Mouse (Mus musculus): ENCODE measurements around the gene Myzap. TPM values are rescaled to one million over a fixed set of nuclear protein-coding genes. Genes with fewer than 3 reads are reported as not detected.
"Not testable (repeated sequence)": the region's sequence is repeated elsewhere in the genome, so short reads cannot be mapped to it uniquely, and the experiment has no call there.

The Myzap gene
- polyA plus RNA-seq, 1 experiment: 4.1 TPM

DNA sequence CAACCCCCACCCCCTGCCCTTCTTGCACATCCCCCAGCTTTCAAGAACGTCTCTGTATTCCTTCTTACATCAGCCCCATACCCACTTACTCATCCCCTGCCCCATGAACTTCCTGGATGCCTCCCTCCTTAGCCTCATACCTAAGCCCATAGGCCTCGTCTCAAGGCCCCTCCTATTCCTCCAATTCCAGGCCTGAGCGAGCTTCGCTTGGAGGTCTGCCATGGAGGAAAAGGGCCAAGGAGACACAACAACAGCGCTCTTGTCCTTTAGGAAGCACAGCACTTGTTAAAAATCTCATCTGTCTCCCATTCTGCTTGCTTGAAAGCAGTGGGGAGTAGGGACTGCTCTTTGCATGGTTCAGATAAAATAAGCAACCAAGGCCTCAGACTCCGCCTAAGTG lies 36.1 kb upstream of the Myzap start:
- Histone ChIP-seq H3K27ac (ENCODE audit: control insufficient read depth, insufficient read depth, low read depth, low read length) (no peak overlapping the region; the same call in 1 of the 2 replicates), H3K4me1 (ENCODE audit: control insufficient read depth, insufficient read depth, low read length) (peaks cover 5% of the 10 kb centered on the region), H3K27me3 (ENCODE audit: control insufficient read depth, insufficient read depth, low read length) (no peaks in the 10 kb centered on the region), H3K4me3 (ENCODE audit: control insufficient read depth, low read depth, low read length) (no peak overlapping the region), H3K36me3 (ENCODE audit: control insufficient read depth, insufficient read depth, low read length) (no peaks in the 10 kb centered on the region)
- TF ChIP-seq POLR2A (IDR thresholded peaks at IDR 0.05; ENCODE audit: control insufficient read depth, low read depth, low read length) (no peak), CTCF (IDR thresholded peaks at IDR 0.05; ENCODE audit: control insufficient read depth, insufficient read depth, insufficient replicate concordance, low read depth, low read length) (no peak)

DNA sequence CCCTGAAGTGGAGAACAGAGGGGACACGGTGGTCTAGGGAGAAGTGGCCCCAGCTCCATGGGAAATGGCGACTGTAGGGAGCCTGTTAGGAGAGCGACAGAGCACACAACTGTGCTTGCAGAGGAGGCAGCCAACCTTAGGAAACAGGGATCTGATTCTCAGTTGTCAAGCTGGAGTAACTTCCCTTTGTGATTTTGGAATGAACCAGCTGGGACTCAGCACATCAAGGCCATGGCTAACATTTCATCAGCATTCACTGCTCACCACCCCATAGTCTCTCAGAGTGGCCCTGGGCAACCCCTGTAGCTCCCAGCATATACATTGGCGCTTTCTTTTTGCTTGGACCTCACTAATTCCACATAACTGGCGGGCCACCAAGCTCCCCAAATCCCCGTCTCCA lies 33.8 kb upstream of the Myzap start:
- no peaks in the 10 kb centered on the region for H3K36me3 ChIP-seq (ENCODE audit: control insufficient read depth, insufficient read depth, low read length)
- TF ChIP-seq CTCF (IDR thresholded peaks at IDR 0.05; ENCODE audit: control insufficient read depth, insufficient read depth, insufficient replicate concordance, low read depth, low read length) (no peak), POLR2A (IDR thresholded peaks at IDR 0.05; ENCODE audit: control insufficient read depth, low read depth, low read length) (no peak)
- peaks cover 7% of the 10 kb centered on the region for H3K4me1 ChIP-seq (ENCODE audit: control insufficient read depth, insufficient read depth, low read length)
- H3K4me3 ChIP-seq (ENCODE audit: control insufficient read depth, low read depth, low read length): no peak overlapping the region
- H3K27me3 ChIP-seq (ENCODE audit: control insufficient read depth, insufficient read depth, low read length): no peaks in the 10 kb centered on the region
- peak overlapping the region; percentile 55 for H3K27ac ChIP-seq (ENCODE audit: control insufficient read depth, insufficient read depth, low read depth, low read length)

DNA sequence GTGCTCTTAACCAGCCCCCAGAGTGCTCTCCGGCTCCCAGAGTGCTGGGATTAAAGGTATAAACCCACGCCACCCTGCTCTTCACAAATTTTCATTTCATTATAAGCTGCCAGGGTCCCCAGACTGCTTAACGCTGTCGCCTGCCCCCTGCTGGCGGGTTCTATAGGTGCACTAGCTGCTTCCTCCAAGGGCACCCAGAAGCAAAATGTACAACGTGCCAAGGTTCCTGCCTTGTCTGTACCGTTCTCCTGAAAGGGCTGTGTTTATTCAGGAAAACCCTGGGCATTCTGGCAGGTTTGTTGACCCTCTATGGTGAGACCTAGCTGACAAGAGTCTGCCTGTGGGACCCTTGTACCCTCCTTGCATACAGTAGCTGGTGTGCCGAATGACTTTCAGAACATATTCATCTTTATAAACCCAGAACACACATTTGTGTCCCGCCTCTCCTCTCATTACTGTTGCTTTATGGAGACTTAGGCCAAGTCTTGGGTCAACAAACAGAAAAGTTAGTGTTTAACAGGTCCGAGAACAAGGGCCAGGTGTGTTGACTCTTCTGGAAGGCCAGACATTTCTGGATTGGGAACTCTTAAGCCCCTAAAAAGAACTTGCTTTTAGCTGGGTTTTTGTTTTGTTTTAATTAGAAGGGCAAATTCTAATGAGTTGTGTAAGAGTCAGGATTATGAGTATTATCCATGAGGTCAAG lies 32.8 kb upstream of the Myzap start:
- Histone ChIP-seq H3K27ac (ENCODE audit: control insufficient read depth, insufficient read depth, low read depth, low read length) (peak overlapping the region; percentile 56; the same call in 1 of the 2 replicates), H3K4me3 (ENCODE audit: control insufficient read depth, low read depth, low read length) (no peak overlapping the region), H3K4me1 (ENCODE audit: control insufficient read depth, insufficient read depth, low read length) (peaks cover 7% of the 10 kb centered on the region), H3K27me3 (ENCODE audit: control insufficient read depth, insufficient read depth, low read length) (no peaks in the 10 kb centered on the region), H3K36me3 (ENCODE audit: control insufficient read depth, insufficient read depth, low read length) (no peaks in the 10 kb centered on the region)
- no peak for TF ChIP-seq POLR2A (IDR thresholded peaks at IDR 0.05; ENCODE audit: control insufficient read depth, low read depth, low read length)
- peak; percentile 61; the same call in 1 of the 2 replicates for TF ChIP-seq CTCF (IDR thresholded peaks at IDR 0.05; ENCODE audit: control insufficient read depth, insufficient read depth, insufficient replicate concordance, low read depth, low read length)

DNA sequence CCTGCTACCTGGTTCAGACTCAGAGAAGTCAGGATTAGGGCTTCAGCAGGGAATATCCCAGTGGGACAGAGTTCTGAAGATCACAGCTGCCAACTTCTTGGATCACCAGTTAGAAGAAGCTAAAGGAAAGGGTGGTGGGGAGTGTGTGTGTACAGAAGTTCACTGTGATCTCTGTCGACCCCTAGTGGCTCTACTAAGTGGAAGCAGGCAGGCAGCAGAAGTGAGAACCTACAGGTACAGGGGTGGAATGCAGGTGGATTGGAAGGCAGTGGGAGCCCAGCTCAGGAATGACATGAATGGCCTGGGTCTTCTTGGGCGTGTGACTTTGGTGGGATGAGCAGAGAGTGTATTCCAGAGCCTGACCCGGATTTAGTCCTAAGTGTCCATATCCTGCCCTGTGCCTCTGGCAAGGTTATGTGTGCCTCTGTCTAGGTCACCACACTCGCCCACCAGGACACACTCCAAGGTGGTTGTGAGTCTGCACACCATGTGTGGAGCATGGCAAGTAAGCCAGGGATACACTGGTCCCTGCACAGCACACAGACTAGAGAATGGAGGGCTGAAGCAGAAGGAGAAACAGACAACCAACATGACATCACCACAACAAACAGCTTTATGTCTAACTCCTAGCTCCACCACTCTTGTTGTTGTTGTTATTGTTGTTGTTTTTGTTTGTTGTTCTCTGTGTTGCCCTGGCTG lies 31.9 kb upstream of the Myzap start:
- peak overlapping the region; percentile 90 for H3K27ac ChIP-seq (ENCODE audit: control insufficient read depth, insufficient read depth, low read depth, low read length)
- H3K27me3 ChIP-seq (ENCODE audit: control insufficient read depth, insufficient read depth, low read length): no peaks in the 10 kb centered on the region
- no peak overlapping the region for H3K4me3 ChIP-seq (ENCODE audit: control insufficient read depth, low read depth, low read length)
- peaks cover 5% of the 10 kb centered on the region for H3K4me1 ChIP-seq (ENCODE audit: control insufficient read depth, insufficient read depth, low read length)
- no peak for TF ChIP-seq POLR2A (IDR thresholded peaks at IDR 0.05; ENCODE audit: control insufficient read depth, low read depth, low read length)
- TF ChIP-seq CTCF (IDR thresholded peaks at IDR 0.05; ENCODE audit: control insufficient read depth, insufficient read depth, insufficient replicate concordance, low read depth, low read length): peak; percentile 51; the same call in 1 of the 2 replicates
- H3K36me3 ChIP-seq (ENCODE audit: control insufficient read depth, insufficient read depth, low read length): no peaks in the 10 kb centered on the region

DNA sequence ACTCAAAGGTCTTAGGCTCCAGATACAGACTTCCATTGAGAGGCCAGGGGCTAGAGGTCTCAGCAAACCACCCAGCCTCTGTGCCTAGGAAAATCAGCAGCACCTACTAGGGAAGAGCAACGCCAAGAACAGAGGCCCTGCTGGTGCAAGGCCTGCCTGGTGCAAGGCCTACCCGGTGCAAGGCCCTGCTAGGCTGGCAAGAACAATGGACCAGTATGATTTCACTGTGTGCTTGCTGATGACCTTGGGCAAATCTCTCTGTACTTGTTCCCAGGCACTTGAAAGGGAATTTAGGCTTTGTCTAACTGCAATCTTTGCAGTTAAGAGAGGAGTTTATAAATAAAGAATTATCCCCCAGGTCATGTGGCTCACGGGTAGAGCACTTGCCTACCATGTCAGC lies 30.4 kb upstream of the Myzap start:
- Histone ChIP-seq H3K27ac (ENCODE audit: control insufficient read depth, insufficient read depth, low read depth, low read length) (peak overlapping the region; percentile 90), H3K27me3 (ENCODE audit: control insufficient read depth, insufficient read depth, low read length) (no peaks in the 10 kb centered on the region), H3K4me1 (ENCODE audit: control insufficient read depth, insufficient read depth, low read length) (peaks cover 4% of the 10 kb centered on the region), H3K4me3 (ENCODE audit: control insufficient read depth, low read depth, low read length) (no peak overlapping the region), H3K36me3 (ENCODE audit: control insufficient read depth, insufficient read depth, low read length) (no peaks in the 10 kb centered on the region)
- TF ChIP-seq CTCF (IDR thresholded peaks at IDR 0.05; ENCODE audit: control insufficient read depth, insufficient read depth, insufficient replicate concordance, low read depth, low read length) (no peak), POLR2A (IDR thresholded peaks at IDR 0.05; ENCODE audit: control insufficient read depth, low read depth, low read length) (no peak; the same call in 1 of the 2 replicates)

DNA sequence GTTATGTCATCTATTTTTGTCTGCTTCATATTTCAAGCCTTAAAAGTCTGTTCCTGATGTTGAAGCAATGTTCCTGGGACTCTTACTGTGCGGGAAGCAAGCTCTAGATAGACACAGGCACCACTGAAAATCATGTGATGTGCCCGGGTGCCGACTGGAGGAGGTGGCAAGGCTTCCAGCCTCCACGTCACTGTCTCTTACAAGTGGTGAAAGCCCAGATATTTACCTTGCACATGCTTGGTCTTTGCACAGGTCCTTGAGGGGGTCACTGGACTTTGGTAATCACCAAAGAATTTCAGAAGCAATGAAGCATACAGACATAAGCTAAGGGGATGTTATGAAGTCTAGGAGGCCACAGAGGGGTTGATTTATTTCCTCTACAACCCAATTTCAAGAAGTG lies 29.8 kb upstream of the Myzap start:
- TF ChIP-seq POLR2A (IDR thresholded peaks at IDR 0.05; ENCODE audit: control insufficient read depth, low read depth, low read length) (no peak), CTCF (IDR thresholded peaks at IDR 0.05; ENCODE audit: control insufficient read depth, insufficient read depth, insufficient replicate concordance, low read depth, low read length) (no peak)

DNA sequence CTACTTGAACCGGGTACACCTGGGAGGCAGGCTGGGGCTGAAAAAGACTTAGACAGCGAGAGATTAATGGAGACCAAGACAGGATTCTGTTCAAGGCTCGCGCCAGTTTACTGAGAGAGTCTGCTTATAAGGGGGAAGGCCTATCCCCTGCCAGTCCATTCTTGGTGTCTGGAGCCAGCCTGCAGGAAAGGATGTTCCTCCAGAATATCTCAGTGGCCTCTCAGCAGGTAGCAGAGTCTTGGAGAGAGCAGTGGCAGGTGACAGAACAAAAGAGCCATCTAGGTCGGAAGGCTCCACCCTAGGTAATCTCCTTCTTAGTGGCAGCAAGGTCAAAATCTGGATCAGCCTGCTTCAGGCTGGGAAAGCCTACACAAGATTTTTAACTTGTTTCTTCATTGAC lies 28.0 kb upstream of the Myzap start:
- H3K4me1 ChIP-seq (ENCODE audit: control insufficient read depth, insufficient read depth, low read length); H3K4me3 ChIP-seq (ENCODE audit: control insufficient read depth, low read depth, low read length); H3K36me3 ChIP-seq (ENCODE audit: control insufficient read depth, insufficient read depth, low read length); H3K27ac ChIP-seq (ENCODE audit: control insufficient read depth, insufficient read depth, low read depth, low read length); H3K27me3 ChIP-seq (ENCODE audit: control insufficient read depth, insufficient read depth, low read length): not testable (repeated sequence)

More for the DNA sequence above, 29.8 kb upstream of the Myzap start:
- H3K4me3 ChIP-seq (ENCODE audit: control insufficient read depth, low read depth, low read length): no peak overlapping the region
- no peaks in the 10 kb centered on the region for H3K27me3 ChIP-seq (ENCODE audit: control insufficient read depth, insufficient read depth, low read length)
- H3K4me1 ChIP-seq (ENCODE audit: control insufficient read depth, insufficient read depth, low read length): peaks cover 4% of the 10 kb centered on the region
- H3K27ac ChIP-seq (ENCODE audit: control insufficient read depth, insufficient read depth, low read depth, low read length): peak overlapping the region; percentile 84
- no peaks in the 10 kb centered on the region for H3K36me3 ChIP-seq (ENCODE audit: control insufficient read depth, insufficient read depth, low read length)

All from testis, adult 2 months (tissue).